Mouse (Mus musculus): ENCODE measurements at regions not wholly inside any gene's neighbourhood (a gene's known extent, or its start where the extent isn't known, plus 50 kb on each side); places are given as distances from the start of the nearest gene placed in this dataset.

GRCm38 (mm10) chr2:169101506-169102261, 146.3 kb upstream of the Zfp64 start:
- no peak for TF ChIP-seq GATA4 (IDR thresholded peaks at IDR 0.05; ENCODE audit: insufficient replicate concordance, low read length)

DNA sequence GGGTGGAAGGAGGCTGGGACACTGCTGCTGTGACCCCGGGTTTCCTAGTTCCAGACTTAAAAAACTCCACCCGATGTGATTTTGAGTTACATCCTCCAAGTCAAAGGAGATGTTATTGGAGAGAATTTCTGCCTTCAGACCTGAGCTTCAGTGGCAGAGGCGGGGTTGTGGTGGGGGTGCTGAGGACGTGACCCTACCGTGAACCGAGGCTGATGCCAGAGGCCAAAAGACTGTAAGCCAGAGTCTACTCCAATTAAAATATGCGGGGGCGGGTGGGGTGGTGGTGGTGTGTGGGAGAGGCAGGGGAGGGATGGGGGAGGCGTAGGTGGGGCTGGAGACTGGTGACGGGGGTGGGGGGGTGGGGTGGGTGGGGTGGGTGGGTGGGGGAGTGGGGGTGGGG, 145.1 kb upstream of the Zfp64 start:
- no peak for TF ChIP-seq GATA4 (IDR thresholded peaks at IDR 0.05; ENCODE audit: insufficient replicate concordance, low read length)

DNA sequence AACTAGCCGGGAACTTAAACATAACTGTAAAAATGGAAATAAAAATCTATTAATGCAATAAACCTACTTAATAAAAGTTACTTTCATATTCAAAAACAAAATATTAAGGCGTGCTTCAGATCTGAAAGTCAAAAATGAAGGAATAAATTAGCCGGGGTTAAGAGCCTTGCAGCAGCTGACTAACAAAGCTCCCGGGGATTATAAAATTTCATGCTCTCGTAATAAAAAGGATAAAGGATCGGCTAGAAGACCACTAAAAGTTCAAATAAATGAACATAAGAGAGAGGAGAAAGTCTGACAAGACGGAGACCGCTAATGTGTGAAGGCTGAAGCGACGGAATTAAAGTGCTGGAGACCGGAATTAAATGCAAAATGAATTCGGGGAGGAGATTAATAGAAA, 144.3 kb upstream of the Zfp64 start:
- no peak for TF ChIP-seq GATA4 (IDR thresholded peaks at IDR 0.05; ENCODE audit: insufficient replicate concordance, low read length)

DNA sequence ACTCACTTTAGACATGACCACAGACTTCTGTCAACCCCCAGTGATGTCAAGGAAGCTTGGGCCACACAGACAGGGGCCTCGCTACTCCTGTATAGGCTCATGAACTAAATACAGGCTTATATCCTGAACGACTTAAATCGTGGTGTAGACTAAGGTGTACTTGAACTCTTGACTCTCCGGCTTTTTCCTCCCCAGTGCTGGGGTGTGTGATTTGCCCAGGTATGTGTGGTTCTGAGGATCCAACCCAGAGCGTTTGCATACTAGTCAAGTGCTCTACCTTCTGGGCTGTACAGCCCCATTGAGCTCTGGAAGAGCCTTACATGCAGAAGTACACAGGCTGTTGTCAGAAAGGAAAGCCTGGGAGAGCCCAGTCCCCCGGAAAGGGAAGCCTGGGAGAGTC, 143.2 kb upstream of the Zfp64 start:
- TF ChIP-seq GATA4 (IDR thresholded peaks at IDR 0.05; ENCODE audit: insufficient replicate concordance, low read length): no peak

- TF ChIP-seq GATA4 (IDR thresholded peaks at IDR 0.05; ENCODE audit: insufficient replicate concordance, low read length): no peak
Observed at GRCm38 (mm10) chr2:169094011-169094754, 138.8 kb upstream of the Zfp64 start.

DNA sequence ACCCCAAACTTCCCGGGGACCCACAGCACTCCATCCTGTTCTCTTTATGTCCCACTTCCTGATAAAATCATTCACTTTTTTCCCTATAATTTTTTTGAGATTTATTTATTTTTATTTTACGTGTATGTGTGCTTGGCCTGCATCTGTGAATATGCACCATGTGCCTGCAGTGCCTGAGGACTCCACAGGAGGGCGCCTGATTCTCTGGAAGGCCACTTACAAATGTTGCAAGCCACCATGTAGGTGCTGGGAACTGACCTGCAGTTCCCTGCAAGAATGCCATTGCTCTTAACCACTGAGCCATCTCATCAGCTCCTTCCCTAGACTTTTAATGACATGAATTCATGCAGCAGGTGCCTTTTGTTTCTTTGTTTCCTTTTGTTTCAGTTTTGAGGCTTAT, 134.9 kb upstream of the Zfp64 start:
- no peak for TF ChIP-seq GATA4 (IDR thresholded peaks at IDR 0.05; ENCODE audit: insufficient replicate concordance, low read length)

DNA sequence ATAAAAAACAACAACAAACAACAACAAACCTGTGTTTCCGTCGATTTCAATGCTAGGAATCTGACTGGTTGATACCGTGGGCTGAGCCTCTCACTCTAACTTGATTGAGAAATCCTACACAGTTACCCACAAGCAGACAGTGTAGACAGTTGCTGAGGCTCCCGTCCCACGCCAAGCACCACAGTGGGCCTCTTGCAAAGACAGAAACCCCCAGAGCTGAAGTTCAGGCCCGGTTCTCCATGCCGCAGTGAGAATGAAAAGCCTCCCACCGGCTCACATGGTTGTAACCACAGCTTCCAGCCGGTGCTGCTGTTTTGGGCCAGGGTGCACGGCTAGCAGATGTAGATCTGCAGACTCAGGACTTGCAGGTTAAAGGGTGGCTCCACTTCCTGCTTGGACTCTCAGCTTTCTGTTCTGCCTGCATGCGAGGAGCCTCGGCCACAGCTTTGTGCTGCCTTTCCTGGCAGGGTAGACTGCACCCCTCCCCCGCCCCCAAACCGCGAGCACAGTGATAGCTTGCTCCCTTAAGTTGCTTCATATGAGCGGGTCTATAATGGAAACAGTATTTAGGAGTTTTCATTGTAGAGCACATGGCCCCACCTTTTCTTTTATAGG, 133.6 kb upstream of the Zfp64 start:
- no peak for TF ChIP-seq GATA4 (IDR thresholded peaks at IDR 0.05; ENCODE audit: insufficient replicate concordance, low read length)

DNA sequence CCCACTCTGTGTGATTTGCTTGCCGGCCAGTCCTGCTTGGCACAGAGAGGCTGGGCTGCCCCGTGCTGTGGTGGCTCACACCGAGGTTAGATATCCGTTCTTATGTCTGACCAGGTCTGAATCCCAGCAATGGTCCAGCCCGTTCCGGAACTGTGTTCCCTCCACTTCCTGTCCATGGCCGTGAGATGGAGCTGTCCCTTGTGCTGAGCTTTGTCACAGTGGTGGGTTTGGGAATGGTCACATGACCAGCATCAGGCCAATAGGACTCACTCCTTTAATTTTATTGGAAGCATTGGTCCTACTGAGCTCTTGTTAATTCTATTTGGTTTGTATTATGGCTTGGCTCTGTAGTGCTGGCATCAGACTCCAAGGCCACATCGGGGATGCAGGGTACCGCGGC, 132.9 kb upstream of the Zfp64 start:
- no peak for TF ChIP-seq GATA4 (IDR thresholded peaks at IDR 0.05; ENCODE audit: insufficient replicate concordance, low read length)

GRCm38 (mm10) chr2:169071267-169071666, 115.9 kb upstream of the Zfp64 start:
- no peak for TF ChIP-seq GATA4 (IDR thresholded peaks at IDR 0.05; ENCODE audit: insufficient replicate concordance, low read length)

GRCm38 (mm10) chr2:169065166-169065698, 109.8 kb upstream of the Zfp64 start:
- no peak for TF ChIP-seq GATA4 (IDR thresholded peaks at IDR 0.05; ENCODE audit: insufficient replicate concordance, low read length)

DNA sequence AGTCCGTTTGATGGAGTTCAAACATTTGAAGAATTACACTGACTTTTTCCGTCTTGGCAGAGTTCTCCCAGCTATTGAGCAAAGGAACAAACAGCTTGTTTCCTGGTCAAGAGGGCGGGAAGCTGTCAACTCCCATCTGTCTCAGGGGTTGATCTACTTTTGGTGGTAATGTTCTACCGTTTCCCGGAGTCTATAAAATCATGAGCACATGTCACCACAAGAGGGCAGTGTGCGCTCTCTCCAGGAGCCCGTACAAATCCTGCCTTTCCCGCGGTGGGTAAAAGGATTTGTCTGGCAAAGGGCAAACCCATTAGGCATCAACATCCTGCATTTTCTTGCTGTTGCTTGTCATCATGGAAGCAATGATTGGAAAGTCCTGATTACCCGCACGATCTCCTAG, 106.1 kb upstream of the Zfp64 start:
- no peak for TF ChIP-seq GATA4 (IDR thresholded peaks at IDR 0.05; ENCODE audit: insufficient replicate concordance, low read length)

GRCm38 (mm10) chr2:169060495-169060894, 105.1 kb upstream of the Zfp64 start:
- no peak for TF ChIP-seq GATA4 (IDR thresholded peaks at IDR 0.05; ENCODE audit: insufficient replicate concordance, low read length)

DNA sequence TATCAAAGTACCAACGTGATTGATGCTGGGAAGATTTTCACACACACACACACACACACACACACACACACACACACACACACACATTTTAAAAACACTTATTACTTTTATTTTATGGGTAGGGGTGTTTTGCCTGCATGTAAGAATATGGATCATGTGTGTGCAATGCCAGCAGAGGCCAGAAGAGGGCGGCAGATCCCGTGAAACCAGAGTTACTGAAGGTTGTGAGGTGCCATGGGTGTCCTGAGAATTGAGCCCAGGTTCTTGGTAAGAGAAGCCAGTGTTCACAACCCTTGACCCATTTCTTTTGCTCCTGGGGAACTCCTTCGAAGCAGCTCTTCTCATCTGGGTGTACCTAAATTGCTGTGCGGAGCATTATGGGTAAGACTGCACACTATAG, 102.4 kb upstream of the Zfp64 start:
- no peak for TF ChIP-seq GATA4 (IDR thresholded peaks at IDR 0.05; ENCODE audit: insufficient replicate concordance, low read length)

DNA sequence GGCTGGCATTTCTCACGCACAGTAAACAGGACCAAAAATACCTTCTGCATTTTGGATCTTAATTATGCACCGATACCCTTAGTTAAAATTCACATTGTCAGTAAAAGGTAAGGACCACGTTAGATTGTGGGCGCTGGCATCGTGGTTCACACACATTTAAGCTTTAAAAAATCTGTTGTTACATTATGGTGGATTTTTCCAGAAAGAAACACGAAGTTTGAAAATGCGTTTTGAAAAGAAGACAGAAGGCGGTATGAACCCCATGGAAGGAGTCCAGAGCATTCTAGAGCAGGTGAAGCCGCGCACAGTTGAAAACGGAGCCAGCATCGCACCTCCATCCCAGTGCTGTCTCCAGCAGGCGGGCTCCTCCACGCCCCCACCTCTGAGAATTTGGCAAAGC, 94.6 kb upstream of the Zfp64 start:
- TF ChIP-seq GATA4 (IDR thresholded peaks at IDR 0.05; ENCODE audit: insufficient replicate concordance, low read length): no peak

DNA sequence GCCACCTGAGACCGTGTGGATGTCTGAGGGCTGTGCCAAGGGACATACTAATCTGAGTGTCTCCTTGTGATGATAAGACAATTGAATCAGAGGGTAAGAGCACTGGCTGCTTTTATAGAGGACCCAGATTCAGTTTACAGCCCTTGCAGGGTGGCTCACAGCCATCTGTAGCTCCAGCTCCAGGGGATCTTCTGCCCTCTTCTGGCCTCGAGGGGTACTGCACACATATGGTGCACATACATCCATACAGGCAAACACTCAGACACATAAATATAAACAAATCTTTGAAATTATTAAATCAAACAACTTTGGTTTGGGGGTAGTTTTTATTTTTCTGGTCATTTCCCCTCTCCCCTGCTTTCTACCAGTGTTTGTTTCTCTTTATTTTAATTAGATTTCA, 86.4 kb upstream of the Zfp64 start:
- TF ChIP-seq GATA4 (IDR thresholded peaks at IDR 0.05; ENCODE audit: insufficient replicate concordance, low read length): no peak

GRCm38 (mm10) chr2:169037975-169038374, 82.6 kb upstream of the Zfp64 start:
- no peak for TF ChIP-seq GATA4 (IDR thresholded peaks at IDR 0.05; ENCODE audit: insufficient replicate concordance, low read length)

All from liver, adult (tissue).